Comparison of ENCODE assay signal across 21 mouse cellular contexts in genomic region chr10:6011029-6011428, GRCm38 (mm10).
DNase-seq lines count a peak whose midpoint lies in the region; ATAC-seq and TF ChIP-seq lines count a peak whose summit lies in the region.
"Had no signal": no experiment of that assay in that cellular context is flagged by ENCODE, and none has a peak within 500 bp of the region (broad histone marks: within the 10 kb centered on the region; RNA-seq: fewer than 3 reads in every experiment).

No protein-coding gene starts in this region.

- peaks cover 11% of the 10 kb centered on the region for H3K4me1 ChIP-seq in heart, embryonic 13.5 days
- peaks cover 1% of the 10 kb centered on the region; the same call in 1 of the 2 replicates for H3K4me1 ChIP-seq in heart, adult 2 months (ENCODE audit: control insufficient read depth, insufficient read depth, low read length)
- H3K4me1 ChIP-seq in kidney, embryonic 14.5 days (ENCODE audit: control insufficient read depth, insufficient read depth, low read length), result no peaks in the 10 kb centered on the region
- H3K4me1 ChIP-seq in heart, postnatal 0 days (ENCODE audit: control insufficient read depth, insufficient read depth), result no peaks in the 10 kb centered on the region
- H3K4me1 ChIP-seq: forebrain, embryonic 10.5 days; limb, embryonic 15.5 days; liver, embryonic 15.5 days had no signal

- no peak overlapping the region for H3K9ac ChIP-seq in heart, embryonic 13.5 days
- no peak overlapping the region for H3K9ac ChIP-seq in heart, adult 2 months (ENCODE audit: low read depth, low read length)
- H3K9ac ChIP-seq in kidney, embryonic 14.5 days (ENCODE audit: low read depth, low read length), result no peak overlapping the region
- H3K9ac ChIP-seq in heart, postnatal 0 days (replicated peaks; ENCODE audit: low read depth, low read length), result no peak overlapping the region
- H3K9ac ChIP-seq: limb, embryonic 15.5 days; liver, embryonic 15.5 days had no signal

- DNase-seq in heart, adult 2 months, result no peak
- DNase-seq in kidney, postnatal 10 days, result peak; percentile 9
- no peak for DNase-seq in heart, postnatal 0 days (ENCODE audit: low spot score)
- DNase-seq in heart, postnatal 4 days, result peak; percentile 18
- no peak for DNase-seq in left cerebral cortex, adult 2 months (ENCODE audit: extremely low spot score in 1 of 2, low spot score in 2 of 2)
- DNase-seq: adrenal gland, adult 8-10 months; cerebellum, adult 18-20 months; cerebellum, postnatal 14 days; kidney, adult 9 months; left cerebral cortex, postnatal 4 days; lung, postnatal 14 days; right cerebral cortex, postnatal 4 days; thymus, adult 2 months; thymus, postnatal 4 days had no signal

- no peaks in the 10 kb centered on the region for H3K79me2 ChIP-seq in heart, adult 2 months (replicated peaks; ENCODE audit: control insufficient read depth, insufficient read depth, low read length)

- no peaks in the 10 kb centered on the region for H3K36me3 ChIP-seq in heart, embryonic 13.5 days
- no peaks in the 10 kb centered on the region for H3K36me3 ChIP-seq in heart, adult 2 months (ENCODE audit: control insufficient read depth, insufficient read depth, low read length)
- no peaks in the 10 kb centered on the region for H3K36me3 ChIP-seq in kidney, embryonic 14.5 days (ENCODE audit: control insufficient read depth, insufficient read depth, low read length)
- H3K36me3 ChIP-seq in heart, postnatal 0 days (replicated peaks; ENCODE audit: control insufficient read depth, insufficient read depth, low read length), result no peaks in the 10 kb centered on the region
- H3K36me3 ChIP-seq: forebrain, embryonic 10.5 days; limb, embryonic 15.5 days; liver, embryonic 15.5 days had no signal

- H3K4me3 ChIP-seq in heart, embryonic 13.5 days, result no peak overlapping the region
- H3K4me3 ChIP-seq in heart, adult 2 months, result no peak overlapping the region
- no peak overlapping the region for H3K4me3 ChIP-seq in kidney, embryonic 14.5 days (ENCODE audit: low read length)
- no peak overlapping the region for H3K4me3 ChIP-seq in heart, postnatal 0 days (ENCODE audit: low read depth, low read length)
- H3K4me3 ChIP-seq in left cerebral cortex, adult 2 months, result no peak overlapping the region
- H3K4me3 ChIP-seq: forebrain, embryonic 10.5 days; limb, embryonic 15.5 days; liver, embryonic 15.5 days had no signal

- WGBS in heart, embryonic 13.5 days, result 35% methylated on average over 5 of the region's 5 CpGs
- WGBS in heart, adult 2 months, result 13% methylated on average over 5 of the region's 5 CpGs
- 37% methylated on average over 5 of the region's 5 CpGs for WGBS in kidney, embryonic 14.5 days
- 18% methylated on average over 5 of the region's 5 CpGs for WGBS in heart, postnatal 0 days

- H3K9me3 ChIP-seq in heart, embryonic 13.5 days, result no peaks in the 10 kb centered on the region
- H3K9me3 ChIP-seq in kidney, embryonic 14.5 days (ENCODE audit: control insufficient read depth, low read length), result no peaks in the 10 kb centered on the region
- no peaks in the 10 kb centered on the region for H3K9me3 ChIP-seq in heart, postnatal 0 days (replicated peaks; ENCODE audit: control insufficient read depth, low read length)
- H3K9me3 ChIP-seq: forebrain, embryonic 10.5 days; limb, embryonic 15.5 days; liver, embryonic 15.5 days had no signal

- no peak for TF ChIP-seq POLR2A in heart, adult 2 months (IDR thresholded peaks at IDR 0.05; ENCODE audit: insufficient read depth, low read depth, low read length)

- TF ChIP-seq CTCF in heart, adult 2 months (IDR thresholded peaks at IDR 0.05), result no peak
- no peak for TF ChIP-seq CTCF in heart, postnatal 0 days (IDR thresholded peaks at IDR 0.05; ENCODE audit: low read depth)
- TF ChIP-seq CTCF in left cerebral cortex, adult 2 months (IDR thresholded peaks at IDR 0.05), result no peak

- intact Hi-C loops in heart, adult 2 months (cut with DNase I), result loop anchor here (5.0 kb wide), 1 partner anchor 34 kb away; no protein-coding TSS in a partner anchor
- intact Hi-C loops in left cerebral cortex, adult 2 months (cut with DNase I), result no loop called here

- no peak overlapping the region for H3K4me2 ChIP-seq in heart, embryonic 13.5 days
- no peak overlapping the region for H3K4me2 ChIP-seq in kidney, embryonic 14.5 days (replicated peaks; ENCODE audit: low read depth, low read length)
- no peak overlapping the region for H3K4me2 ChIP-seq in heart, postnatal 0 days (ENCODE audit: low read depth, low read length)
- H3K4me2 ChIP-seq: limb, embryonic 15.5 days; liver, embryonic 15.5 days; midbrain, embryonic 11.5 days had no signal

- H3K27me3 ChIP-seq in heart, embryonic 13.5 days (replicated peaks), result no peaks in the 10 kb centered on the region
- no peaks in the 10 kb centered on the region; the same call in 1 of the 2 replicates for H3K27me3 ChIP-seq in heart, adult 2 months (ENCODE audit: control insufficient read depth, insufficient read depth, low read length)
- H3K27me3 ChIP-seq in kidney, embryonic 14.5 days (ENCODE audit: control insufficient read depth, insufficient read depth, low read length), result no peaks in the 10 kb centered on the region
- no peaks in the 10 kb centered on the region for H3K27me3 ChIP-seq in heart, postnatal 0 days (ENCODE audit: control insufficient read depth, insufficient read depth, low read length)
- H3K27me3 ChIP-seq: limb, embryonic 15.5 days; liver, embryonic 15.5 days had no signal

- TF ChIP-seq EP300 in heart, adult 2 months (IDR thresholded peaks at IDR 0.05; ENCODE audit: insufficient read depth, low read depth, low read length), result no peak
- TF ChIP-seq EP300 in heart, postnatal 0 days (IDR thresholded peaks at IDR 0.05; ENCODE audit: low read depth), result no peak

- H3K27ac ChIP-seq in heart, embryonic 13.5 days (replicated peaks), result 0 out of 2 replicates have a peak overlapping the region, but pooled peaks have one; percentile 24
- no peak overlapping the region for H3K27ac ChIP-seq in heart, adult 2 months
- H3K27ac ChIP-seq in kidney, embryonic 14.5 days (ENCODE audit: low read depth, low read length), result no peak overlapping the region
- peak overlapping the region; percentile 43 for H3K27ac ChIP-seq in heart, postnatal 0 days (ENCODE audit: low read depth)
- no peak overlapping the region for H3K27ac ChIP-seq in left cerebral cortex, adult 2 months
- H3K27ac ChIP-seq: forebrain, embryonic 10.5 days; limb, embryonic 15.5 days; liver, embryonic 15.5 days had no signal

- no peak for ATAC-seq in heart, embryonic 13.5 days (ENCODE audit: extremely low read depth, insufficient number of reproducible peaks, low FRiP score, low TSS enrichment)
- no peak for ATAC-seq in kidney, embryonic 14.5 days (ENCODE audit: low FRiP score, low TSS enrichment)
- ATAC-seq in heart, postnatal 0 days (ENCODE audit: insufficient read depth, low read depth), result peak; percentile 33; the same call in 1 of the 2 replicates
- ATAC-seq: forebrain, embryonic 16.5 days had no signal

Comparison
In these comparisons a context has a peak if more than half of its experiments do, and no peak if none do; other contexts are left out.
1. H3K27ac ChIP-seq: peak in heart, embryonic 13.5 days (single experiment) and heart, postnatal 0 days (single experiment); none in heart, adult 2 months (single experiment), kidney, embryonic 14.5 days (single experiment) and left cerebral cortex, adult 2 months (single experiment).
2. DNase-seq: peak in kidney, postnatal 10 days (single experiment) and heart, postnatal 4 days (single experiment); none in heart, adult 2 months (0 of 2), heart, postnatal 0 days (single experiment) and left cerebral cortex, adult 2 months (0 of 2).